Mouse (Mus musculus) cortical plate, adult 2 months (tissue): Measurements from ENCODE around the gene Setd3. TPM values are rescaled to one million over a fixed set of nuclear protein-coding genes. Genes with fewer than 3 reads are reported as not detected.

Source experiments
- H3K27ac ChIP-seq: fragments of 200-500 bp; 2 replicates; pipeline ENCODE4 v1.5.1; 2012; ENCODE audit warnings: low read length, control low read depth, inconsistent platforms; ENCODE audit not compliant: insufficient read depth
- H3K4me1 ChIP-seq: fragments of 200-500 bp; 2 replicates; pipeline ENCODE4 v1.6.1; 2011; ENCODE audit warnings: low read length; ENCODE audit not compliant: control insufficient read depth, insufficient read depth
- H3K4me3 ChIP-seq: fragments of 200-500 bp; 2 replicates; pipeline ENCODE4 v1.5.1; 2011; ENCODE audit warnings: mild to moderate bottlenecking, low read length, control low read depth; ENCODE audit not compliant: insufficient read depth
- CTCF ChIP-seq: fragments of 200-500 bp; IDR thresholded peaks from 2 replicates; pipeline ENCODE4 v1.5.1; 2011; ENCODE audit warnings: mild to moderate bottlenecking, control low read depth, low read length; ENCODE audit not compliant: insufficient read depth; ENCODE audit errors: extremely low read depth
- POLR2A ChIP-seq: fragments of 200-500 bp; IDR thresholded peaks from 2 replicates; pipeline ENCODE4 v1.6.1; 2011; ENCODE audit warnings: mild to moderate bottlenecking, low read length, control low read depth; ENCODE audit not compliant: insufficient read depth; ENCODE audit errors: extremely low read depth
- polyA plus RNA-seq: library from polyadenylated mRNA; depleted of rRNA; stranded (reverse); fragments of >200 nt; gene quantifications from 2 replicates; pipeline ENCODE4 v1.2.3, GENCODE M21; 2012

The Setd3 gene
- polyA plus RNA-seq, 1 experiment: 107 TPM

- TF ChIP-seq POLR2A (no peak), CTCF (no peak)
- Histone ChIP-seq H3K27ac (no peak overlapping the region), H3K4me3 (no peak overlapping the region), H3K4me1 (no peaks in the 10 kb centered on the region)
These were observed 81.5 kb downstream of the Setd3 start for GRCm38 (mm10) chr12:108097643-108098042.

- TF ChIP-seq CTCF (no peak), POLR2A (no peak)
- Histone ChIP-seq H3K27ac (no peak overlapping the region), H3K4me1 (no peaks in the 10 kb centered on the region), H3K4me3 (no peak overlapping the region)
These were observed 90.9 kb downstream of the Setd3 start for GRCm38 (mm10) chr12:108088253-108088652.

- Histone ChIP-seq H3K4me1 (no peaks in the 10 kb centered on the region), H3K4me3 (no peak overlapping the region), H3K27ac (no peak overlapping the region)
- TF ChIP-seq POLR2A: no peak
- TF ChIP-seq CTCF: 0 out of 2 replicates have a peak, but pooled peaks have one; percentile 14
These were observed 91.6 kb downstream of the Setd3 start for GRCm38 (mm10) chr12:108087489-108087888.

- no peaks in the 10 kb centered on the region for H3K4me1 ChIP-seq
- H3K27ac ChIP-seq: no peak overlapping the region
- H3K4me3 ChIP-seq: no peak overlapping the region
- TF ChIP-seq POLR2A (no peak), CTCF (peak; percentile 13; the same call in 1 of the 2 replicates)
These were observed 100.9 kb downstream of the Setd3 start for GRCm38 (mm10) chr12:108078122-108078752.

- no peak for TF ChIP-seq CTCF
- no peaks in the 10 kb centered on the region; the same call in 1 of the 2 replicates for H3K4me1 ChIP-seq
- H3K27ac ChIP-seq: no peak overlapping the region
- no peak overlapping the region for H3K4me3 ChIP-seq
These were observed 106.2 kb downstream of the Setd3 start for GRCm38 (mm10) chr12:108072907-108073306.

- H3K4me1 ChIP-seq: no peaks in the 10 kb centered on the region; the same call in 1 of the 2 replicates
- TF ChIP-seq POLR2A (no peak), CTCF (no peak)
- H3K4me3 ChIP-seq: no peak overlapping the region
- no peak overlapping the region for H3K27ac ChIP-seq
These were observed 108.1 kb downstream of the Setd3 start for GRCm38 (mm10) chr12:108070685-108071662.

GRCm38 (mm10) chr12:108069504-108069903 lies 109.6 kb downstream of the Setd3 start:
- H3K27ac ChIP-seq: no peak overlapping the region
- no peaks in the 10 kb centered on the region; the same call in 1 of the 2 replicates for H3K4me1 ChIP-seq
- no peak for TF ChIP-seq POLR2A
- TF ChIP-seq CTCF: no peak
- no peak overlapping the region for H3K4me3 ChIP-seq

GRCm38 (mm10) chr12:108067811-108068375 lies 111.2 kb downstream of the Setd3 start:
- Histone ChIP-seq H3K4me3 (no peak overlapping the region), H3K4me1 (no peaks in the 10 kb centered on the region; the same call in 1 of the 2 replicates), H3K27ac (no peak overlapping the region)
- TF ChIP-seq POLR2A (no peak), CTCF (no peak)

GRCm38 (mm10) chr12:108067231-108067630 lies 111.9 kb downstream of the Setd3 start:
- H3K27ac ChIP-seq: no peak overlapping the region
- TF ChIP-seq CTCF (no peak), POLR2A (no peak)

GRCm38 (mm10) chr12:108064396-108064998 lies 114.6 kb downstream of the Setd3 start:
- TF ChIP-seq CTCF: no peak
- TF ChIP-seq POLR2A: no peak
- Histone ChIP-seq H3K4me1 (no peaks in the 10 kb centered on the region), H3K27ac (no peak overlapping the region)

More at GRCm38 (mm10) chr12:108067231-108067630, 111.9 kb downstream of the Setd3 start:
- Histone ChIP-seq H3K4me3 (no peak overlapping the region), H3K4me1 (no peaks in the 10 kb centered on the region)

More at GRCm38 (mm10) chr12:108064396-108064998, 114.6 kb downstream of the Setd3 start:
- no peak overlapping the region for H3K4me3 ChIP-seq
